Mouse (Mus musculus): ENCODE data around the gene Nfkbil1. TPM values are rescaled to one million over a fixed set of nuclear protein-coding genes. Genes with fewer than 3 reads are reported as not detected.

Gene Nfkbil1
- polyA plus RNA-seq, 1 experiment = 20.1 TPM

GRCm38 (mm10) chr17:35274770-35275169 is 39.2 kb upstream of the Nfkbil1 start:
- TF ChIP-seq USF1 (IDR thresholded peaks at IDR 0.05; ENCODE audit: low read depth) (no peak), MYOG (IDR thresholded peaks at IDR 0.05; ENCODE audit: control insufficient read depth, extremely low read depth, insufficient read length) (no peak), FOSL1 (IDR thresholded peaks at IDR 0.05; ENCODE audit: insufficient read depth, low read length, poor library complexity, severe bottlenecking) (no peak), MYOD1 (IDR thresholded peaks at IDR 0.05; ENCODE audit: control insufficient read depth, insufficient read length, low read depth) (no peak), CTCF (IDR thresholded peaks at IDR 0.05; ENCODE audit: control insufficient read depth, insufficient read depth, insufficient read length) (no peak), CEBPB (IDR thresholded peaks at IDR 0.05; ENCODE audit: low read depth) (no peak), MAX (IDR thresholded peaks at IDR 0.05) (no peak)
- Histone ChIP-seq H3K27me3 (ENCODE audit: control insufficient read depth, insufficient read depth, insufficient read length) (no peaks in the 10 kb centered on the region), H3ac (ENCODE audit: control insufficient read depth, insufficient read length, low read depth) (no peak overlapping the region), H3K36me3 (ENCODE audit: control insufficient read depth, insufficient read depth) (no peaks in the 10 kb centered on the region), H3K4me3 (ENCODE audit: insufficient read depth, poor library complexity, severe bottlenecking) (no peak overlapping the region), H3K79me2 (ENCODE audit: control insufficient read depth, insufficient read depth) (no peaks in the 10 kb centered on the region), H3K79me3 (ENCODE audit: low read depth) (no peaks in the 10 kb centered on the region)

- no peak overlapping the region for H3ac ChIP-seq (ENCODE audit: control insufficient read depth, insufficient read length, low read depth)
- no peak overlapping the region for H3K4me3 ChIP-seq (ENCODE audit: insufficient read depth, poor library complexity, severe bottlenecking)
- no peaks in the 10 kb centered on the region for H3K27me3 ChIP-seq (ENCODE audit: control insufficient read depth, insufficient read depth, insufficient read length)
- no peaks in the 10 kb centered on the region for H3K36me3 ChIP-seq (ENCODE audit: control insufficient read depth, insufficient read depth)
- no peaks in the 10 kb centered on the region for H3K79me2 ChIP-seq (ENCODE audit: control insufficient read depth, insufficient read depth)
- TF ChIP-seq CTCF (IDR thresholded peaks at IDR 0.05; ENCODE audit: control insufficient read depth, insufficient read depth, insufficient read length) = no peak
- TF ChIP-seq MAX (IDR thresholded peaks at IDR 0.05) = no peak
- TF ChIP-seq USF1 (IDR thresholded peaks at IDR 0.05; ENCODE audit: low read depth) = no peak
- TF ChIP-seq FOSL1 (IDR thresholded peaks at IDR 0.05; ENCODE audit: insufficient read depth, low read length, poor library complexity, severe bottlenecking) = no peak
- TF ChIP-seq MYOG (IDR thresholded peaks at IDR 0.05; ENCODE audit: control insufficient read depth, extremely low read depth, insufficient read length) = no peak
- TF ChIP-seq CEBPB (IDR thresholded peaks at IDR 0.05; ENCODE audit: low read depth) = no peak
- TF ChIP-seq MYOD1 (IDR thresholded peaks at IDR 0.05; ENCODE audit: control insufficient read depth, insufficient read length, low read depth) = no peak
- no peaks in the 10 kb centered on the region for H3K79me3 ChIP-seq (ENCODE audit: low read depth)
Observed at GRCm38 (mm10) chr17:35272249-35272648, 36.7 kb upstream of the Nfkbil1 start.

GRCm38 (mm10) chr17:35269653-35270347 is 34.2 kb upstream of the Nfkbil1 start:
- H3K36me3 ChIP-seq (ENCODE audit: control insufficient read depth, insufficient read depth) = no peaks in the 10 kb centered on the region
- no peak overlapping the region for H3ac ChIP-seq (ENCODE audit: control insufficient read depth, insufficient read length, low read depth)
- H3K79me3 ChIP-seq (ENCODE audit: low read depth) = no peaks in the 10 kb centered on the region
- no peaks in the 10 kb centered on the region for H3K27me3 ChIP-seq (ENCODE audit: control insufficient read depth, insufficient read depth, insufficient read length)
- TF ChIP-seq FOSL1 (IDR thresholded peaks at IDR 0.05; ENCODE audit: insufficient read depth, low read length, poor library complexity, severe bottlenecking) (no peak), CTCF (IDR thresholded peaks at IDR 0.05; ENCODE audit: control insufficient read depth, insufficient read depth, insufficient read length) (no peak), MYOD1 (IDR thresholded peaks at IDR 0.05; ENCODE audit: control insufficient read depth, insufficient read length, low read depth) (no peak), MAX (IDR thresholded peaks at IDR 0.05) (no peak), CEBPB (IDR thresholded peaks at IDR 0.05; ENCODE audit: low read depth) (no peak), USF1 (IDR thresholded peaks at IDR 0.05; ENCODE audit: low read depth) (no peak), MYOG (IDR thresholded peaks at IDR 0.05; ENCODE audit: control insufficient read depth, extremely low read depth, insufficient read length) (no peak)
- no peaks in the 10 kb centered on the region for H3K79me2 ChIP-seq (ENCODE audit: control insufficient read depth, insufficient read depth)
- H3K4me3 ChIP-seq (ENCODE audit: insufficient read depth, poor library complexity, severe bottlenecking) = no peak overlapping the region

- Histone ChIP-seq H3K27me3 (ENCODE audit: control insufficient read depth, insufficient read depth, insufficient read length) (no peaks in the 10 kb centered on the region), H3K36me3 (ENCODE audit: control insufficient read depth, insufficient read depth) (no peaks in the 10 kb centered on the region), H3ac (ENCODE audit: control insufficient read depth, insufficient read length, low read depth) (no peak overlapping the region), H3K4me3 (ENCODE audit: insufficient read depth, poor library complexity, severe bottlenecking) (no peak overlapping the region), H3K79me3 (ENCODE audit: low read depth) (no peaks in the 10 kb centered on the region), H3K79me2 (ENCODE audit: control insufficient read depth, insufficient read depth) (no peaks in the 10 kb centered on the region)
- TF ChIP-seq USF1 (IDR thresholded peaks at IDR 0.05; ENCODE audit: low read depth) (no peak), MAX (IDR thresholded peaks at IDR 0.05) (no peak), CTCF (IDR thresholded peaks at IDR 0.05; ENCODE audit: control insufficient read depth, insufficient read depth, insufficient read length) (no peak), MYOD1 (IDR thresholded peaks at IDR 0.05; ENCODE audit: control insufficient read depth, insufficient read length, low read depth) (no peak), CEBPB (IDR thresholded peaks at IDR 0.05; ENCODE audit: low read depth) (no peak), MYOG (IDR thresholded peaks at IDR 0.05; ENCODE audit: control insufficient read depth, extremely low read depth, insufficient read length) (no peak), FOSL1 (IDR thresholded peaks at IDR 0.05; ENCODE audit: insufficient read depth, low read length, poor library complexity, severe bottlenecking) (no peak)
Observed at GRCm38 (mm10) chr17:35267399-35268086, 32.0 kb upstream of the Nfkbil1 start.

- no peaks in the 10 kb centered on the region for H3K27me3 ChIP-seq (ENCODE audit: control insufficient read depth, insufficient read depth, insufficient read length)
- H3ac ChIP-seq (ENCODE audit: control insufficient read depth, insufficient read length, low read depth) = no peak overlapping the region
Observed at GRCm38 (mm10) chr17:35263523-35263883, 27.9 kb upstream of the Nfkbil1 start.

More at GRCm38 (mm10) chr17:35263523-35263883, 27.9 kb upstream of the Nfkbil1 start:
- H3K4me3 ChIP-seq (ENCODE audit: insufficient read depth, poor library complexity, severe bottlenecking) = no peak overlapping the region
- H3K79me3 ChIP-seq (ENCODE audit: low read depth) = no peaks in the 10 kb centered on the region
- no peaks in the 10 kb centered on the region for H3K79me2 ChIP-seq (ENCODE audit: control insufficient read depth, insufficient read depth)
- no peaks in the 10 kb centered on the region for H3K36me3 ChIP-seq (ENCODE audit: control insufficient read depth, insufficient read depth)
- no peak for TF ChIP-seq FOSL1 (IDR thresholded peaks at IDR 0.05; ENCODE audit: insufficient read depth, low read length, poor library complexity, severe bottlenecking)
- no peak for TF ChIP-seq CTCF (IDR thresholded peaks at IDR 0.05; ENCODE audit: control insufficient read depth, insufficient read depth, insufficient read length)
- no peak for TF ChIP-seq USF1 (IDR thresholded peaks at IDR 0.05; ENCODE audit: low read depth)
- TF ChIP-seq MYOD1 (IDR thresholded peaks at IDR 0.05; ENCODE audit: control insufficient read depth, insufficient read length, low read depth) = no peak
- TF ChIP-seq MYOG (IDR thresholded peaks at IDR 0.05; ENCODE audit: control insufficient read depth, extremely low read depth, insufficient read length) = no peak
- TF ChIP-seq CEBPB (IDR thresholded peaks at IDR 0.05; ENCODE audit: low read depth) = no peak
- no peak for TF ChIP-seq MAX (IDR thresholded peaks at IDR 0.05)
